Mouse (Mus musculus) heart, adult 2 months (tissue): Measurements from ENCODE around the gene 2210011C24Rik.

Experiments used
- CTCF ChIP-seq: fragments of 200-600 bp; IDR thresholded peaks from 2 replicates; pipeline ENCODE4 v1.8.1; 2022; ENCODE audit warnings: antibody characterized with exemption, mild to moderate bottlenecking, moderate library complexity
- POLR2A ChIP-seq: fragments of 200-500 bp; IDR thresholded peaks from 2 replicates; pipeline ENCODE4 v1.6.1; 2011; ENCODE audit warnings: mild to moderate bottlenecking, low read depth, low read length, control low read depth; ENCODE audit not compliant: insufficient read depth

- TF ChIP-seq CTCF (no peak), POLR2A (no peak)
Observed at GRCm38 (mm10) chr8:83978200-83978599, 33.8 kb downstream of the 2210011C24Rik start.
